Mouse (Mus musculus) hindbrain, embryonic 14.5 days (tissue): ENCODE measurements around the gene Akap13. TPM values are rescaled to one million over a fixed set of nuclear protein-coding genes. Genes with fewer than 3 reads are reported as not detected.

ENCODE experiments used
- ATAC-seq: fragments of 200-750 bp; cut with Nextera tagmentation; 2 replicates; pipeline ENCODE4 v1.8.0; 2017; ENCODE audit warnings: moderate number of reproducible peaks, mild to moderate bottlenecking, moderate TSS enrichment, moderate library complexity; ENCODE audit not compliant: low FRiP score
- DNase-seq: peaks from one replicate; pipeline ENCODE4 v3.0.0-alpha.2; 2015; ENCODE audit warnings: low spot score
- H3K27ac ChIP-seq: fragments of 300-500 bp; sonication (generic); 2 replicates; pipeline ENCODE4 v1.5.1; 2014; ENCODE audit warnings: mild to moderate bottlenecking, moderate library complexity
- H3K27me3 ChIP-seq: fragments of 300-500 bp; sonication (generic); 2 replicates; pipeline ENCODE4 v1.6.1; 2014; ENCODE audit warnings: mild to moderate bottlenecking, low read length, mixed read lengths; ENCODE audit not compliant: control insufficient read depth, insufficient read depth
- H3K36me3 ChIP-seq: fragments of 300-500 bp; sonication (generic); replicated peaks from 2 replicates; pipeline ENCODE4 v1.6.1; 2014; ENCODE audit not compliant: control insufficient read depth, insufficient read depth
- H3K4me1 ChIP-seq: fragments of 300-500 bp; sonication (generic); replicated peaks from 2 replicates; pipeline ENCODE4 v1.6.1; 2014; ENCODE audit warnings: antibody characterized with exemption, low read length, mixed read lengths; ENCODE audit not compliant: control insufficient read depth, insufficient read depth
- H3K4me2 ChIP-seq: fragments of 300-500 bp; sonication (generic); replicated peaks from 2 replicates; pipeline ENCODE4 v1.6.1; 2014; ENCODE audit warnings: mild to moderate bottlenecking, moderate library complexity
- H3K4me3 ChIP-seq: fragments of 300-500 bp; sonication (generic); replicated peaks from 2 replicates; pipeline ENCODE4 v1.5.1; 2014; ENCODE audit warnings: mild to moderate bottlenecking, low read length
- H3K9ac ChIP-seq: fragments of 300-500 bp; sonication (generic); 2 replicates; pipeline ENCODE4 v1.6.1; 2014
- H3K9me3 ChIP-seq: fragments of 300-500 bp; sonication (generic); 2 replicates; pipeline ENCODE4 v1.6.1; 2016; ENCODE audit warnings: low read length; ENCODE audit not compliant: control insufficient read depth
- WGBS: fragments of 180-500 bp; shearing (Covaris S2); extraction: QIAGEN DNeasy Blood & Tissue Kit; methylation state at CpG from one replicate; pipeline ENCODE4 v1.1.7; 2014; 5-methylcytosine and 5-hydroxymethylcytosine counted together
- polyA plus RNA-seq: library from polyadenylated mRNA; unstranded; fragments of >200 nt; fragmentation: Nextera tagmentation; extraction: Ambion mirVana; gene quantifications from 2 replicates; pipeline ENCODE4 v1.2.1, GENCODE M21; 2014

Gene Akap13
- polyA plus RNA-seq, 1 experiment from 2014 or later, result 19.8 TPM

GRCm38 (mm10) chr7:75641415-75642177 lies 186.3 kb downstream of the Akap13 start:
- Histone ChIP-seq H3K36me3 (no peaks in the 10 kb centered on the region), H3K4me2 (peak overlapping the region; percentile 61), H3K27me3 (no peaks in the 10 kb centered on the region), H3K27ac (peak overlapping the region; percentile 63; the same call in 1 of the 2 replicates), H3K9me3 (no peaks in the 10 kb centered on the region), H3K4me1 (peaks cover 4% of the 10 kb centered on the region), H3K9ac (peak overlapping the region; percentile 60; the same call in 1 of the 2 replicates), H3K4me3 (no peak overlapping the region)
- DNase-seq (no peak), ATAC-seq (no peak)
- 53% methylated on average over 9 of the region's 9 CpGs for WGBS

- Histone ChIP-seq H3K9ac (peak overlapping the region; percentile 60), H3K36me3 (no peaks in the 10 kb centered on the region), H3K4me1 (peaks cover 7% of the 10 kb centered on the region), H3K9me3 (no peaks in the 10 kb centered on the region), H3K4me3 (peak overlapping the region; percentile 22), H3K27ac (peak overlapping the region; percentile 63; the same call in 1 of the 2 replicates), H3K27me3 (no peaks in the 10 kb centered on the region), H3K4me2 (peak overlapping the region; percentile 61)
- peak; percentile 50 for DNase-seq
- ATAC-seq, result peak; percentile 79
- 3% methylated on average over 9 of the region's 9 CpGs for WGBS
Observed at GRCm38 (mm10) chr7:75642178-75642777, 186.9 kb downstream of the Akap13 start.

- peak; percentile 21; the same call in 1 of the 2 replicates for ATAC-seq
- H3K9ac ChIP-seq, result peak overlapping the region; percentile 60
- H3K4me1 ChIP-seq, result peaks cover 7% of the 10 kb centered on the region
- H3K9me3 ChIP-seq, result no peaks in the 10 kb centered on the region
- no peak overlapping the region for H3K27ac ChIP-seq
- WGBS, result 48% methylated on average over 16 of the region's 16 CpGs
- H3K36me3 ChIP-seq, result no peaks in the 10 kb centered on the region
- peak overlapping the region; percentile 22 for H3K4me3 ChIP-seq
- no peaks in the 10 kb centered on the region for H3K27me3 ChIP-seq
- no peak for DNase-seq
- peak overlapping the region; percentile 61 for H3K4me2 ChIP-seq
Observed at GRCm38 (mm10) chr7:75642846-75643563, 187.7 kb downstream of the Akap13 start.

DNA sequence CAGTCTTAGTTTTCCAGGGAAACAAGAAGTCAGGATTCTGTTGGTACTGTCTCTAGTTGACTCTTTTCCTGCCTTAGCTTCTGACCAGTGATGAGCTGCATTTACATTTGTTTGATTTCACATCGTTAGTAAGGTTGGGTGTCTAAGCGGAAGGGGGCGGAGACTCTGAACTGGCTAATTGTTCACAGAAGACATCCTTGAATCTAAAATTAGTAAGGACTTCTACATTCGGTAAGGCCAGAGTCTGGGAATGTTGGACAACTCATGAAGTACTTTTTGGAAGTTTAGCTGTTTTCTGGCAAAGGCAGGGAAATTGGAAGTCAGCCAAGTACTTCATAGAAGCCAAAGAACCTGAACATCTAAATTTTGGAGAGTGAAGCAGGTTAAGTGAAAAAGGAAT lies 188.7 kb downstream of the Akap13 start:
- DNase-seq (no peak), ATAC-seq (no peak)
- Histone ChIP-seq H3K27me3 (no peaks in the 10 kb centered on the region), H3K4me2 (peak overlapping the region; percentile 61), H3K4me3 (no peak overlapping the region; the same call in 1 of the 2 replicates), H3K36me3 (no peaks in the 10 kb centered on the region), H3K9me3 (no peaks in the 10 kb centered on the region), H3K27ac (no peak overlapping the region), H3K4me1 (peaks cover 7% of the 10 kb centered on the region), H3K9ac (no peak overlapping the region)
- 50% methylated on average over 4 of the region's 4 CpGs for WGBS

GRCm38 (mm10) chr7:75644585-75644984 lies 189.3 kb downstream of the Akap13 start:
- Histone ChIP-seq H3K4me1 (peaks cover 7% of the 10 kb centered on the region), H3K36me3 (no peaks in the 10 kb centered on the region), H3K9me3 (no peaks in the 10 kb centered on the region), H3K4me3 (no peak overlapping the region), H3K9ac (no peak overlapping the region), H3K4me2 (peak overlapping the region; percentile 61; the same call in 1 of the 2 replicates), H3K27me3 (no peaks in the 10 kb centered on the region), H3K27ac (no peak overlapping the region)
- 93% methylated on average over 2 of the region's 2 CpGs for WGBS
- DNase-seq (no peak), ATAC-seq (no peak)

- 83% methylated on average over 5 of the region's 5 CpGs for WGBS
- Histone ChIP-seq H3K4me2 (peak overlapping the region; percentile 61; the same call in 1 of the 2 replicates), H3K27me3 (no peaks in the 10 kb centered on the region), H3K4me1 (peaks cover 7% of the 10 kb centered on the region), H3K9me3 (no peaks in the 10 kb centered on the region), H3K9ac (no peak overlapping the region), H3K36me3 (no peaks in the 10 kb centered on the region), H3K4me3 (no peak overlapping the region), H3K27ac (no peak overlapping the region)
- DNase-seq, result no peak
- no peak for ATAC-seq
Observed at GRCm38 (mm10) chr7:75645156-75645933, 190.0 kb downstream of the Akap13 start.

GRCm38 (mm10) chr7:75648051-75648450 lies 192.7 kb downstream of the Akap13 start:
- Histone ChIP-seq H3K4me3 (no peak overlapping the region), H3K27ac (no peak overlapping the region), H3K4me2 (no peak overlapping the region), H3K27me3 (no peaks in the 10 kb centered on the region), H3K36me3 (no peaks in the 10 kb centered on the region), H3K9me3 (no peaks in the 10 kb centered on the region), H3K4me1 (peaks cover 4% of the 10 kb centered on the region), H3K9ac (no peak overlapping the region)
- 85% methylated on average over 3 of the region's 3 CpGs for WGBS
- ATAC-seq (no peak), DNase-seq (no peak)

- ATAC-seq, result no peak
- WGBS, result 82% methylated on average over 4 of the region's 4 CpGs
- Histone ChIP-seq H3K36me3 (no peaks in the 10 kb centered on the region), H3K27me3 (no peaks in the 10 kb centered on the region), H3K4me3 (no peak overlapping the region), H3K9me3 (no peaks in the 10 kb centered on the region), H3K4me2 (no peak overlapping the region), H3K27ac (no peak overlapping the region), H3K4me1 (peaks cover 4% of the 10 kb centered on the region; the same call in 1 of the 2 replicates), H3K9ac (no peak overlapping the region)
- DNase-seq, result no peak
Observed at GRCm38 (mm10) chr7:75648961-75649360, 193.6 kb downstream of the Akap13 start.
